21 mouse cellular contexts compared by ENCODE assay signal in genomic region chr9:111459466-111459865, GRCm38 (mm10). TPM values are rescaled to one million over a fixed set of nuclear protein-coding genes. Genes with fewer than 3 reads are reported as not detected.
DNase-seq lines count a peak whose midpoint lies in the region; ATAC-seq and TF ChIP-seq lines count a peak whose summit lies in the region.
"Had no signal": no experiment of that assay in that cellular context is flagged by ENCODE, and none has a peak within 500 bp of the region (broad histone marks: within the 10 kb centered on the region; RNA-seq: fewer than 3 reads in every experiment).

No protein-coding gene starts in this region.

- no peak overlapping the region for H3K4me2 ChIP-seq in hindbrain, embryonic 11.5 days (replicated peaks; ENCODE audit: low read depth, low read length)
- H3K4me2 ChIP-seq in hindbrain, postnatal 0 days (ENCODE audit: low read depth, low read length): no peak overlapping the region
- H3K4me2 ChIP-seq in liver, embryonic 12.5 days: no peak overlapping the region
- H3K4me2 ChIP-seq: intestine, embryonic 15.5 days; liver, embryonic 15.5 days; midbrain, embryonic 12.5 days had no signal

- TF ChIP-seq CTCF in hindbrain, postnatal 0 days (IDR thresholded peaks at IDR 0.05; ENCODE audit: low read depth): no peak
- no peak for TF ChIP-seq CTCF in liver, adult 2 months (IDR thresholded peaks at IDR 0.05; ENCODE audit: low read depth, low read length)

- H3K27me3 ChIP-seq in hindbrain, embryonic 11.5 days (ENCODE audit: control insufficient read depth, insufficient read depth, low read length): no peaks in the 10 kb centered on the region
- no peaks in the 10 kb centered on the region for H3K27me3 ChIP-seq in hindbrain, postnatal 0 days (ENCODE audit: insufficient read depth, low read length)
- H3K27me3 ChIP-seq in liver, adult 2 months (ENCODE audit: control insufficient read depth, insufficient read depth, low read length): no peaks in the 10 kb centered on the region
- no peaks in the 10 kb centered on the region for H3K27me3 ChIP-seq in liver, embryonic 12.5 days (replicated peaks)
- H3K27me3 ChIP-seq in embryonic facial prominence, embryonic 10.5 days (replicated peaks; ENCODE audit: low read depth, poor library complexity, severe bottlenecking): no peaks in the 10 kb centered on the region
- H3K27me3 ChIP-seq: intestine, embryonic 15.5 days; liver, embryonic 15.5 days had no signal

- H3K9ac ChIP-seq in hindbrain, embryonic 11.5 days (ENCODE audit: low read depth, low read length): no peak overlapping the region
- H3K9ac ChIP-seq in hindbrain, postnatal 0 days (replicated peaks; ENCODE audit: low read length): no peak overlapping the region
- no peak overlapping the region for H3K9ac ChIP-seq in liver, adult 2 months (ENCODE audit: low read depth, low read length)
- no peak overlapping the region for H3K9ac ChIP-seq in liver, embryonic 12.5 days
- H3K9ac ChIP-seq: forebrain, postnatal 0 days; intestine, embryonic 15.5 days; liver, embryonic 15.5 days; midbrain, embryonic 12.5 days had no signal

- ATAC-seq in hindbrain, embryonic 11.5 days (ENCODE audit: low FRiP score): no peak
- no peak for ATAC-seq in hindbrain, postnatal 0 days
- no peak for ATAC-seq in liver, embryonic 12.5 days
- ATAC-seq in granulocyte monocyte progenitor cell, adult 5-6 weeks (replicated peaks; ENCODE audit: poor library complexity, severe bottlenecking): peak; percentile 72
- ATAC-seq in megakaryocyte, adult 5-6 weeks (ENCODE audit: poor library complexity, severe bottlenecking): peak; percentile 38; the same call in 1 of the 2 replicates
- ATAC-seq: activated CD4-positive, CD25-positive, alpha-beta regulatory T cell, adult 4 months; forebrain, postnatal 0 days had no signal

- H3K4me1 ChIP-seq in hindbrain, embryonic 11.5 days (replicated peaks; ENCODE audit: control insufficient read depth, insufficient read depth, low read length): no peaks in the 10 kb centered on the region
- H3K4me1 ChIP-seq in hindbrain, postnatal 0 days (ENCODE audit: insufficient read depth, low read length): peaks cover 12% of the 10 kb centered on the region; the same call in 1 of the 2 replicates
- peaks cover 16% of the 10 kb centered on the region for H3K4me1 ChIP-seq in liver, adult 2 months (ENCODE audit: control insufficient read depth, insufficient read depth, low read length)
- no peaks in the 10 kb centered on the region for H3K4me1 ChIP-seq in liver, embryonic 12.5 days
- H3K4me1 ChIP-seq in embryonic facial prominence, embryonic 10.5 days: peaks cover 30% of the 10 kb centered on the region

- WGBS in hindbrain, embryonic 11.5 days: 65% methylated on average over 8 of the region's 8 CpGs
- WGBS in hindbrain, postnatal 0 days: 74% methylated on average over 8 of the region's 8 CpGs
- 28% methylated on average over 8 of the region's 8 CpGs for WGBS in liver, adult 2 months
- 44% methylated on average over 8 of the region's 8 CpGs for WGBS in liver, embryonic 12.5 days (ENCODE audit: insufficient replicate concordance)
- 59% methylated on average over 8 of the region's 8 CpGs for WGBS in embryonic facial prominence, embryonic 10.5 days

- H3K27ac ChIP-seq in hindbrain, embryonic 11.5 days (ENCODE audit: low read depth, low read length): no peak overlapping the region
- no peak overlapping the region for H3K27ac ChIP-seq in hindbrain, postnatal 0 days
- H3K27ac ChIP-seq in liver, adult 2 months (replicated peaks; ENCODE audit: insufficient read depth, low read depth, low read length): peak overlapping the region; percentile 0; the same call in 1 of the 2 replicates
- no peak overlapping the region for H3K27ac ChIP-seq in liver, embryonic 12.5 days
- no peak overlapping the region for H3K27ac ChIP-seq in embryonic facial prominence, embryonic 10.5 days (replicated peaks)
- H3K27ac ChIP-seq: intestine, embryonic 15.5 days; liver, embryonic 15.5 days had no signal

- no peak for TF ChIP-seq POLR2A in liver, adult 2 months (IDR thresholded peaks at IDR 0.05; ENCODE audit: extremely low read depth, insufficient read depth, low read length)

- H3K79me2 ChIP-seq in liver, adult 2 months (ENCODE audit: control insufficient read depth, insufficient read depth, low read length): peaks cover 11% of the 10 kb centered on the region; the same call in 1 of the 2 replicates

- peak; percentile 16 for DNase-seq in hindbrain, embryonic 11.5 days (ENCODE audit: low spot score)
- no peak for DNase-seq in hindbrain, postnatal 0 days (ENCODE audit: low spot score)
- DNase-seq in liver, adult 2 months (ENCODE audit: extremely low read depth, low read depth, low spot score): no peak
- DNase-seq in left cerebral cortex, adult 9 months (ENCODE audit: low spot score in 2 of 2): no peak
- DNase-seq in embryonic facial prominence, embryonic 10.5 days (ENCODE audit: low spot score): no peak
- DNase-seq: adrenal gland, postnatal 14 days; B cell, adult 2 months; cerebellum, adult 11-12 months; cerebellum, postnatal 25 days; forebrain, postnatal 0 days; left cerebral cortex, postnatal 4 days; thymus, postnatal 14 days had no signal

- no peaks in the 10 kb centered on the region for H3K9me3 ChIP-seq in hindbrain, embryonic 11.5 days (ENCODE audit: control insufficient read depth, low read length)
- H3K9me3 ChIP-seq in hindbrain, postnatal 0 days (ENCODE audit: low read length): no peaks in the 10 kb centered on the region
- H3K9me3 ChIP-seq in liver, embryonic 12.5 days (replicated peaks): no peaks in the 10 kb centered on the region
- H3K9me3 ChIP-seq in embryonic facial prominence, embryonic 10.5 days: no peaks in the 10 kb centered on the region
- H3K9me3 ChIP-seq: intestine, embryonic 15.5 days; liver, embryonic 15.5 days; midbrain, embryonic 12.5 days had no signal

- no peak overlapping the region for H3K4me3 ChIP-seq in hindbrain, embryonic 11.5 days (ENCODE audit: low read depth, low read length)
- no peak overlapping the region for H3K4me3 ChIP-seq in hindbrain, postnatal 0 days (ENCODE audit: low read length)
- H3K4me3 ChIP-seq in liver, adult 2 months (ENCODE audit: insufficient read depth, low read depth, low read length): no peak overlapping the region
- H3K4me3 ChIP-seq in liver, embryonic 12.5 days: no peak overlapping the region
- no peak overlapping the region for H3K4me3 ChIP-seq in embryonic facial prominence, embryonic 10.5 days
- H3K4me3 ChIP-seq: erythroblast, embryonic 14.5 days; intestine, embryonic 15.5 days; liver, embryonic 15.5 days; midbrain, embryonic 12.5 days; myocyte had no signal

- no peaks in the 10 kb centered on the region for H3K36me3 ChIP-seq in hindbrain, embryonic 11.5 days (ENCODE audit: control insufficient read depth, insufficient read depth, low read length)
- no peaks in the 10 kb centered on the region for H3K36me3 ChIP-seq in hindbrain, postnatal 0 days (ENCODE audit: insufficient read depth, low read length)
- H3K36me3 ChIP-seq in liver, adult 2 months (ENCODE audit: control insufficient read depth, insufficient read depth, low read length): no peaks in the 10 kb centered on the region
- H3K36me3 ChIP-seq in liver, embryonic 12.5 days: no peaks in the 10 kb centered on the region
- no peaks in the 10 kb centered on the region for H3K36me3 ChIP-seq in embryonic facial prominence, embryonic 10.5 days (replicated peaks)
- H3K36me3 ChIP-seq: intestine, embryonic 15.5 days; liver, embryonic 15.5 days; midbrain, embryonic 12.5 days had no signal

RNA-seq across cellular contexts. Expression of gene Dclk3, which starts 20.6 kb away (rescaled TPM):
- polyA plus RNA-seq in hindbrain, embryonic 11.5 days (2014; fragmentation: Nextera tagmentation; extraction: Ambion mirVana): 0.32 and 1.1 TPM in 2 replicates
- total RNA-seq in hindbrain, postnatal 0 days (2014; rRNA removed): 9.2 and 13.1 TPM in 2 replicates
- polyA plus RNA-seq in hindbrain, postnatal 0 days (2015; fragmentation: Nextera tagmentation; extraction: Ambion mirVana): 8.8 and 9.9 TPM in 2 replicates
- total RNA-seq in liver, adult 2 months (2014; rRNA removed): 10.1 and 10.5 TPM in 2 replicates
- polyA plus RNA-seq in liver, adult 2 months (2012; rRNA removed): 4.3 and 4.8 TPM in 2 replicates
- 0.07 and 0.13 TPM in 2 replicates for polyA plus RNA-seq in liver, embryonic 12.5 days (2016; fragmentation: Nextera tagmentation; extraction: Ambion mirVana)
- total RNA-seq in granulocyte monocyte progenitor cell, adult 5-6 weeks (2014; fragmentation: Nextera tagmentation): not detected in 2 replicates
- not detected in 2 replicates for total RNA-seq in granulocyte monocyte progenitor cell, adult 5-6 weeks (2017)
- not detected in 2 replicates for total RNA-seq in megakaryocyte, adult 5-6 weeks (2015)
- total RNA-seq in megakaryocyte, adult 5-6 weeks (2017): 0.08 TPM in 1 of 2 replicates, not detected in the other
- 0.18 and 0.64 TPM in 2 replicates for polyA plus RNA-seq in embryonic facial prominence, embryonic 10.5 days (2016; fragmentation: Nextera tagmentation; extraction: Ambion mirVana)
- polyA plus RNA-seq: activated CD4-positive, CD25-positive, alpha-beta regulatory T cell, adult 4 months; erythroblast, embryonic 14.5 days; liver, embryonic 15.5 days; myocyte had no signal

Comparison
In these comparisons a context has a peak if more than half of its experiments do, and no peak if none do; other contexts are left out.
1. ATAC-seq: peak in granulocyte monocyte progenitor cell, adult 5-6 weeks (single experiment) and megakaryocyte, adult 5-6 weeks (single experiment); none in hindbrain, embryonic 11.5 days (single experiment), hindbrain, postnatal 0 days (single experiment) and liver, embryonic 12.5 days (single experiment).